Mouse (Mus musculus): Measurements from ENCODE around the gene Padi1.

Padi1 gene

DNA sequence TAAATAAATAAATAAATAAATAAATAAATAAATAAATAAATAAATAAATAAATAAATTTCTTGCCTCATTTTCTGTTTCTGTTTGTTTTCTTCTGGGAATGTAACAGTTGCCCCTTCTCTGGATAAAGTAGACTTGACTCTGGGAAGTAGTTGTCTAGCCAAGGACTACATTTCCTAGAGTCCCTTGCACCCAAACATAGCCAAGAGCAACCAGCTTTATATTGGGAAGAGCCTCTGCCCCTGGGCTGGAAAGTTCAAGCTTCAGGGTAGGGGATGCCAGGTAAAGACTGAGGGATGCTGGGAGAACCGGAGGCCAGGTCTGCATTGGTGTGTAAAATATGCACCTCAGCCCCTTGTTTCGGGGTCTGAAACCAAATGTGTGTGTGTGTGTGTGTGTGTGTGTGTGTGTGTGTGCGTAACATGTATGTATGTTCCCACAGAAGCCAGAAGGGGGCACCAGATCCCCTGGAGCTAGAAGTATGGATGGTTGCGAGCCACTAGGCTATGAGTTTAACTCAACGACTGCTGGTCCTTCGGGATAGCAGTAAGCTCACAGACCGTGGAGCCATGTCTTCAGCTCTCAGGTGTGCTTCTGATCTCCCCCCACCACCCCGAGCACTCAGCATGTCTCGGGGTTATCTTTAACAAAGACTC is 61.2 kb downstream of the Padi1 start:
- DNase-seq (ENCODE audit: low read depth) = no peak

DNA sequence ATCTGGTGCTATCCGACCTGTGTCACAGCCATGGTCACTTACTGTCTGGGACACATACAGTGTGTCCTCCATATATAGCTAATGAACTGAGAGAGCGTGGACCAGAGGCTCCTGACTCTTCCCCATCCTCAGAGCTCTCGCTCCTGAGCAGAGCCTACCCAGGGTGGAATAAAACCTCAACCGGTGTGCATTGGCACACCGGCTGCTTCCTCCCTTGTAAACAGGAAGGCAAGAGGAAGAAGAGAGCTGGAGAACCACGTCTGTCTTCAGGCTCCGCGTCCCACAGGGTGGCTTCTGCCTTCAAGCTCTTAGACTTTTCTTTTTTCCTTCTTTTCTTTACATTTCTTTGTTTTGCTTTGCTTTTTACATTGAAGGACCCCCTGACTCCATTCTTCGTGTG is 62.8 kb downstream of the Padi1 start:
- DNase-seq (ENCODE audit: low read depth) = no peak

DNA sequence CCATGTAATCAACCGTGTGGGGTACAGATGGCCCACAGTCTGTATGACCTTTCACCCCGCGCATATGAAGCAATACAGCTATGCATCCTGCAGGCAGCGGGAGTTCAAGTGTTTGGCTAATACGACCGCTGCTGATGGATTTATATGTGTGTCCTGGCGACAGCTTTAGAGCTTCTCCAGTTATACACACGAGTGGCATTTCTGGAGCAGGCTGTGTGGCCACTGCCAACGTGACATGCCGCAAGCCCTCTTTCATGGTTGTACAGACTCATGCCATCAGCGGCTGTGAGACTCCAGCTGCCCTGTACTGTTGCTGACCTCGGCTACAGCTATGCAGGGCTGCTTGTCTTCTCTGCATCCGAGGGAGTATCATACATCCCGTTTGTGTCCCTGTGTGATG is 65.1 kb downstream of the Padi1 start:
- no peak for DNase-seq (ENCODE audit: low read depth)

GRCm38 (mm10) chr4:140779803-140780397 is 65.7 kb downstream of the Padi1 start:
- peak; percentile 9 for DNase-seq (ENCODE audit: low read depth)

- DNase-seq (ENCODE audit: low read depth) = no peak
Measured at GRCm38 (mm10) chr4:140776623-140777022, 69.0 kb downstream of the Padi1 start.

- no peak for DNase-seq (ENCODE audit: low read depth)
Measured at GRCm38 (mm10) chr4:140775876-140776275, 69.7 kb downstream of the Padi1 start.

GRCm38 (mm10) chr4:140774893-140775292 is 70.7 kb downstream of the Padi1 start:
- DNase-seq (ENCODE audit: low read depth) = no peak

DNA sequence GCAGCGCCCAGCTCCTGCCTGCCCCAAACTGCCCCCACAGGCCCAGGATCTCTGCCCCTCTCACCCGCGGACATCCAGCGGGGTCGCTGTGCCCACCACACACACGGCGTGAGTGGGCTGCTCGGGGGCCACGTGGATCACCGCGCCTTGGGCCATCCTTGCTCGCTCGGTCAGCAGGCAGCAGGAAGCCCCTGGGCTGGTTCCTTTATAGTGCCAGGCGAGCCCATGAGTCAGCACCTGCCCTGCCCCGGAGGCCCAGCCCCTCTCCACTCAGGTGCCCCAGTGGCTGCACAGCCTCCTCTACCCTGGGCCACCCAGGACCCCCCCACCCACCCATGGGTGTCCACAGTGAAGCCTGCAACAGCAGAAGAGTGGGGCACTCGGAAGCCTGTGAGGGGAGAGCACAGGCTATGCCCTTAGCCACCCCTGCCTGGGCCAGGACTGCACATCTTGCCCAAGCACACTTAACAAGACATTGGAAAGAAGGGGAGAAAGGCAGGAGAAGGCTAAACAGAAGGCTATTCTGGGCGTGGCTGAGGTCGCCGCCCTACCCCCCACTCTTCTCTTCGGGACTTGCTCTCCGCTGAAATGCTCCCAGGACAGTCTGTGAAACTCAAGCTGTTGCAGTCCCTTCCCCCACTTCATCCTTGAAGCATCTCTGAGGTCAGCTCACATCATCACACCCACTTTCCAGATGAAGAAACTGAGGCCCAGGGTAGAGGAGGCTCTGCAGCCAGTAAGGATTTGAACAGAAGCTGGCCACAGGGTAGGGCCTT is 71.4 kb downstream of the Padi1 start, which contains the start of gene Padi4:
Gene Padi4 (minus strand): TSS at position 212 of the 776 bp plus-strand sequence.
- DNase-seq (ENCODE audit: low read depth) = no peak

DNA sequence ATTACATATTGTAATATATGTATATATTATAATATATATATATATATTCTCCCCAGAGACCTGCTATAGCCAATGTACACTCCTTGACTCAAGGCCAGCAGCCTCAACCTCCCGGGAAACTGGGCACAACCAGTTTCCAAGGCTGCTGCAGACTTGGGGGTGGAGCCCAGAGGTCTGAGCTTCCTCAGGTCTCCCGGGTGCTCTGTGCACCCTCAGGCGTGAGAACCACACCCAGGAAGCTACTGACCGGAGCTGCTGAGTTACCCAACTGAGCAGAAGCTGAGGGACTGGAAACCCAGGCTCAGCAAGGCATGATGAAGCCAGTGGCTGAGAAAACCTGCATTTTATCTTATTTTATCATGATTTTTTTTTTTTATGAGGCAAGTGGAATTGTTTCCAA is 74.5 kb downstream of the Padi1 start:
- DNase-seq (ENCODE audit: low read depth) = peak; percentile 14

DNA sequence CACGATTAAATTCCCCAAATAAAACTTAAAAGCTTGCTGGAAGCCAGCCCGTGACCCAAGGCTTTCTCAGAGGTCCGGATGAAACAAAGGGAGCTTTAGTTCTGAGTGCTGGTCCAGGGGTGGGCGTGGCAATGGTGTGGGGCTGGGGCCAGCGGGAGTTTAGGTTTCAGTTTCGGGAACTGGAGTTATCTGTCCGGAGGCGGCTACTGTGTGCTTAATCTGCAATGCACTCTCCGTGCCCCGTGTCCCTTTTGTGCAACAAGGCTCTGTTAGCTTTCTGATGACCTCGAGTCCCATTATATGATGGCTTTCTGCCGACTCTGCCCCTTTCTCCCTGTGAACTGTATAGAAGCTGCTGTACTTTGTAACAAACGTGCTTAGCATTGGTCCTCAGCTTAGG is 75.1 kb downstream of the Padi1 start:
- DNase-seq (ENCODE audit: low read depth) = peak; percentile 52

GRCm38 (mm10) chr4:140768973-140769372 is 76.6 kb downstream of the Padi1 start:
- no peak for DNase-seq (ENCODE audit: low read depth)

- no peak for DNase-seq (ENCODE audit: low read depth)
Measured at GRCm38 (mm10) chr4:140765936-140766335, 79.6 kb downstream of the Padi1 start.

DNA sequence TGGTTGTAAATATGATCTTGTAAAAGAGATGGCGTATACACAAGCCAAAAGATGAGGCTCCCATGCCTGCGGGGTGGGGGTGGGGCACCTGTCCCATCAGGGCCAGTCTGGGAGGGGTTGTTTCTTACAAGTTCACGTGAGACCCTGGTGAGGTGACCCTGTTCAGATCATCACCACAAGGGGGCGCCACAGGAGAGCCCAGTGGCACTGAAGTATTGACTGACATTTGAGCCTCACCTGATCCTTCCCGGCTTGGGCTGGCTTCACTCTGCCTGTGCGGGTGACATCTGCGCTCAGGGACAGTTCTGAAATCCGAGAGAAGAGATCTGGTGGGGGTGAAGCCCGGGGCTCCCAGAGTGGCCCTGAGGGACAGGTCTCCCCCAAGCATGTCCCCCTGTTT is 82.4 kb downstream of the Padi1 start:
- peak; percentile 46 for DNase-seq (ENCODE audit: low read depth)

Data from NIH3T3 (cell line).